Mouse (Mus musculus): Measurements from ENCODE around the gene Sin3a. TPM values are rescaled to one million over a fixed set of nuclear protein-coding genes. Genes with fewer than 3 reads are reported as not detected.

Sin3a gene
- polyA plus RNA-seq (2015; fragmentation: Nextera tagmentation; extraction: Ambion mirVana) = 29.6 and 33.2 TPM in 2 replicates

DNA sequence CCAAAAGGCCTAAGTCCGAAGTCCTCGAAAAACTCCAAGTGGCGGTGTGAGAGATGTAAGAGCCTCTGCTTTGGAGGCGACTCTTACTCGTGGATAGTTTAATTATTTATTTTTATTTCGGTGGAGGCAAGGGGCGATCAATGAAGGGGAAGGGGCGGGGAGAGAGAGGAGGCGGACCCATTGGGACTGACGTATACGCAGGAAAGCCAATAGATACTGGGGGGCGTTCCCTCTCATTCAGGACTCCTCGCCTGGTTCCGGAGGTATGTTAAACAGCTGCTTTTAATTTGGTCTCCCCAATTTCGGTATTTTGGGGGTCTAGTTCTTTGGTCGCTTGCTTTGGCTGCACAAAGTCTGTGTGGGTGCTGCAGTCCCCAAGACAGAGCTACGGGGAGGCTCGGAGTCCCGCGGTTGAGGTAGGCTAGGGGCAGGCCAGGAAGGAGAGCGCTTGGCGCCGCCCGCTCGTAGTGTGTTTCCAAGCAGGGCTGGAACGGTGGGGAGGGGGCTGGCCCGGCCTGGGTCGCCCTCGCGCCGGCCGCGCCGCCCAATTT is at the start of gene Sin3a:
Gene Sin3a, plus strand, starts transcription at position 240 of the 551 bp plus-strand sequence.
- Histone ChIP-seq H3K27ac (peak within 1 kb of the TSS; percentile 97), H3K9me3 (no peaks in the 10 kb centered on the region), H3K4me1 (replicated peaks) (peaks cover 28% of the 10 kb centered on the region), H3K36me3 (no peaks in the 10 kb centered on the region), H3K9ac (replicated peaks) (peak within 1 kb of the TSS; percentile 76), H3K4me3 (replicated peaks) (peak within 1 kb of the TSS; percentile 94), H3K27me3 (no peaks in the 10 kb centered on the region), H3K4me2 (replicated peaks) (peak within 1 kb of the TSS; percentile 78)
- WGBS = under 1% methylated on average over 34 of the region's 34 CpGs
- no peak for ATAC-seq

DNA sequence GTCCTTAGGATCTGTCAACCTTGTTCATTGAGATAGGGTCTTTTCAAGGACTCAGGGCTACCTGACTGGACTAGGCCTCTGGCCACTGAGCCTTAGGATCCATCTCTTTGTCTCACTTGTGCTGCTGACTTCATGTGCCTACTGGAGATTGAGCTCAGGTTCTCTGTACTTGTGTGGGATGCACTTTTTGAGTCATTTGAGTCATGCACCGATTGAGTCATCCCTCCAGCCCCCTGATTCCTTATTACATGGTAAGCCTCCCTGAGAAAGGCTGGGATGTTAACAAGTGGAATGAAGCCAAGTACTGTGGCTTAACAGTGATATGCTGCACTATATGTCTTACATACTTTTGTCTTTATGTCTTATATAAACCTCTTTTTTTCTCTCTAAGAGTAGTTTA is 40.1 kb upstream of the Sin3a start:
- Histone ChIP-seq H3K36me3 (peaks cover 64% of the 10 kb centered on the region), H3K27ac (no peak overlapping the region), H3K4me1 (replicated peaks) (no peaks in the 10 kb centered on the region), H3K4me3 (replicated peaks) (no peak overlapping the region), H3K9me3 (no peaks in the 10 kb centered on the region), H3K9ac (replicated peaks) (no peak overlapping the region), H3K4me2 (replicated peaks) (no peak overlapping the region), H3K27me3 (no peaks in the 10 kb centered on the region)
- WGBS = 88% methylated on average over 1 of the region's 1 CpGs
- ATAC-seq = no peak

DNA sequence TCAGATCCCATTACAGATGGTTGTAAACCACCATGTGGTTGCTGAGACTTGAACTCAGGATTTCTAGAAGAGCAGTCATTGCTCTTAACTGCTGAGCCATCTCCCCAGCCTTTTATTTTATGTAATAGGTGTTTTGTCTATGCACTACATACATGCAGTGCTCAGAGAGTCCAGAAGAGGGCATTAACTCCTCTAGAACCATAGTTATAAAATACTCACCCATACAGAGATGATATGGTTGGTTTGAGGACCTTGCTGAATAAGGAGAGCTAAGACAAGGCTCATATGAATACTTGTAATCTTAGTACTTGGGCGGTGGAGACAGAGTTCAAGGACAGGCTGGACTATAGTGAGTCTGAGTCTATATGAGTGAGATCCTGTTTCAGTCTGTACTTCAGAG is 15.6 kb upstream of the Sin3a start:
- no peak overlapping the region for H3K27ac ChIP-seq
- ATAC-seq = no peak
- 92% methylated on average over 1 of the region's 1 CpGs for WGBS
- H3K4me3 ChIP-seq (replicated peaks) = no peak overlapping the region
- no peak overlapping the region for H3K9ac ChIP-seq (replicated peaks)
- peaks cover 58% of the 10 kb centered on the region for H3K36me3 ChIP-seq
- no peaks in the 10 kb centered on the region for H3K27me3 ChIP-seq
- H3K9me3 ChIP-seq = no peaks in the 10 kb centered on the region
- H3K4me2 ChIP-seq (replicated peaks) = no peak overlapping the region
- H3K4me1 ChIP-seq (replicated peaks) = no peaks in the 10 kb centered on the region

DNA sequence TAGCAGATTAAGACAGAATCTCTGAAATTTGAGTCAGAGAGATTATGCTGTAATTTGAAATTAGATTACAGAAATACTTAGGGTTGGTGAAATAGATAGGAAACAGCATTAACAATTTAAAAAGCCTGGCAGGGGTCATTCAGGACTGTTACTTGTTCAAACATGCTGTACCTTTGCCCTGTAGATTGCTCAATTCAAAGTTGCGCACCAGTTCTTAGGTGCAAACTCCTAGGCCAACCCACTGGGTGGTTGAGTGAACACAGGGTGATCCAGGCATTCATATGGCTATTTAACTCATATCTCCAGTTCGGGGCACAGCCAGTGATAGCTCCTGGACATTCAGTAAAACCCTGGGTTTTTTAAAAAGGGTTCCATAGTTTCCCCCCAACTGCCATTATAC is 7.7 kb upstream of the Sin3a start:
- no peaks in the 10 kb centered on the region for H3K27me3 ChIP-seq
- H3K9ac ChIP-seq (replicated peaks) = no peak overlapping the region
- no peaks in the 10 kb centered on the region for H3K4me1 ChIP-seq (replicated peaks)
- H3K36me3 ChIP-seq = peaks cover 25% of the 10 kb centered on the region
- no peak for ATAC-seq
- no peak overlapping the region for H3K27ac ChIP-seq
- 94% methylated on average over 2 of the region's 2 CpGs for WGBS
- no peak overlapping the region for H3K4me2 ChIP-seq (replicated peaks)
- H3K4me3 ChIP-seq (replicated peaks) = no peak overlapping the region
- no peaks in the 10 kb centered on the region for H3K9me3 ChIP-seq

DNA sequence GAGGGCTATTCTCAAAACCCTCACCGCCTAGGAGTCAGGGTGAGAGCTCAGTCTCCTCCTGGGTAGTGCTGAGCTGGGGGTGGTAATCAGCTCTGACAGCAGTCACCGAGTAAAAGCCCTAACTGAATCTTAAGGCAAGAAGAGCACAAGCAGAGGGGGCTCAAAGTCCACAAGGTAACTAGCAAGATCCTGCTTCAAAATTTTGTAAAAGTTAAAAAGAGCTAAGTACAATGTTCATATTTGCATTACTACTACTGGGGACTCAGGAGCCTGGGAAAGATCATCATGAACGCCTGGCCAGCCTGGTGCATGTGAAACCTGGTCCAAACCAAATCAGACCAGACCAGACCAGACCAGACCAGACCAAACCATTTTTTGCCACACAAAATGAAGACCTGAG is 3.6 kb upstream of the Sin3a start:
- H3K27ac ChIP-seq = no peak overlapping the region
- no peak overlapping the region for H3K4me3 ChIP-seq (replicated peaks)
- H3K9me3 ChIP-seq = no peaks in the 10 kb centered on the region
- H3K9ac ChIP-seq (replicated peaks) = no peak overlapping the region
- H3K4me1 ChIP-seq (replicated peaks) = peaks cover 11% of the 10 kb centered on the region
- no peaks in the 10 kb centered on the region for H3K27me3 ChIP-seq
- H3K4me2 ChIP-seq (replicated peaks) = no peak overlapping the region
- no peak for ATAC-seq
- WGBS = 68% methylated on average over 3 of the region's 3 CpGs
- H3K36me3 ChIP-seq = peaks cover 2% of the 10 kb centered on the region; the same call in 1 of the 2 replicates

DNA sequence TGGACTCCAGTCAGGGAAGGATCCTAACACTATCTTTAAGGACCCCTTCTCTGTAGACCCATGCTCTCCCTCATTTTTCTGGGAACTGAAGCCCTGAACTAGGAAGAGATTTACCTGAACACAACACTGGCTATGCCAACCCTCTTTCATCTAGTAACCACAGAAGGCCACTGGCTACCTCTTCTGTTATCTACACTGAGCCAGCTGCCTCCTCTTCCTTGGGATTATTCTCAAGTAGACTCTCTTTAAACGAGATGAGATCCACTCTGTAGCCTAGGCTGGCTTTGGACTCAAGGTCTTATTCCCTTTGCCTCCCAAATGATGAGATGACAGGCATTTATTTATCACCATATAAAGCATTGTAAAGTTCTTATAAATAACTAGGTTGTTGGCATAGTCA is 1.6 kb upstream of the Sin3a start:
- Histone ChIP-seq H3K4me1 (replicated peaks) (peaks cover 27% of the 10 kb centered on the region), H3K27ac (no peak overlapping the region), H3K9me3 (no peaks in the 10 kb centered on the region), H3K9ac (replicated peaks) (no peak overlapping the region; the same call in 1 of the 2 replicates), H3K36me3 (no peaks in the 10 kb centered on the region), H3K4me2 (replicated peaks) (no peak overlapping the region), H3K27me3 (no peaks in the 10 kb centered on the region), H3K4me3 (replicated peaks) (no peak overlapping the region)
- ATAC-seq = no peak
- WGBS = 65% methylated on average over 1 of the region's 1 CpGs

DNA sequence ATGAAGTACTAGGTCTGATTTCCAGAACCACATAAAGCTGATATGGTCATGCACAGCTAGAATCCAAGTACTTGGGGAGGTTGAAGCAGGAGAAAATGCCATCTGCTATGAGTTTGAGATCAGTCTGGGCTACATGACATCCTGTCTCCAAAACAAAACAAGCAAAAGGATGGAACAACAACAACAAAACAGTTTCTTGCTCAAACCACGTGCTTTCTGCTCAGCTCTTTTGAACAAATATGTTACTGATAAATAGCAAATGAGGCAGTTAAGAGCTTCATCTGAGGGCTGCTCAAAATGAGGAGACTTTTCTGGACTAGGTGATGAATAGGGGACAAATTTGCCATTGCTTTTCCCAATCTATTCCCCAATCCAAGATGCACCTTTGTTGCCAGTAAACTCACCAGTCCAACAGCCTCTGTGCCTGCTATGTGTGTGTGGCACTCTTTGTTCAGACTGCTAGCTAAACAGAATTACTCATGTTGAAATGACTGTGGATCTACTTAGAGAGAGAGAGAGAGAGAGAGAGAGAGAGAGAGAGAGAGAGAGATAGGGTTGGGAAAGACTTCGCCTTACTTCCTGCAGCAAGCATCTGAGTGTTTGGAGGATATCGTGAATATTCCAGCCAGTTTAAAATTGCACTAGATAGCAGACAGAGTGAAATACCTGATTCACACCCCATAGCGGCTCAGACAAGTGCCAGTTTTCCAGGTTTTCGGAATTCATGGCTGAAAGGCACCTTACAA is 867 bp upstream of the Sin3a start:
- Histone ChIP-seq H3K4me1 (replicated peaks) (peaks cover 28% of the 10 kb centered on the region), H3K36me3 (no peaks in the 10 kb centered on the region), H3K9me3 (no peaks in the 10 kb centered on the region), H3K27me3 (no peaks in the 10 kb centered on the region), H3K4me2 (replicated peaks) (peak overlapping the region; percentile 78), H3K9ac (replicated peaks) (peak overlapping the region; percentile 76), H3K4me3 (replicated peaks) (peak overlapping the region; percentile 94), H3K27ac (peak overlapping the region; percentile 97; the same call in 1 of the 2 replicates)
- WGBS = 28% methylated on average over 5 of the region's 5 CpGs
- ATAC-seq = no peak

DNA sequence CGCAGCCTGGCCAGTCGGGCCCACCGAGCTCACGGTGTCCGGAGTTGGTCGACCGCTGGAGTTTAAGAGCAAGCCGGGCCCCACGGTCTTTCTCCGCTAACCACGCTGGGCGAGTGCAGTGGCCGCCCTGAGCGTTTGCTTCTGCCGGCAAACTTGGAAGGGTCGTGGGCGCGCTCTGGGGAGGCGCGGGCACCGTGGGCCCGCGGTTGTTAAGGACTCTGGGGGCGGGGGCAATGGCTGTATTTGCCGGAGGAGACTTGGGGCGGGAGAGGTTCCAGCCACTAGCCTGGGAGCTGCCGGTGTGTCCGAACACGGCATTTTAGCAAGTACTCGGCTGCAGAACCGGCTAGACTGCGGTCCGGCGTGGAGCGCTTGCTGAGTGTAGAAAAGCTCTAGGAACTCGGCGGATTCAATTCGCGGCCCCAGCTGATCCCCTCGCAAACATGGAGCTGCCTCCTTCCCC is 717 bp downstream of the Sin3a start:
- H3K36me3 ChIP-seq = no peaks in the 10 kb centered on the region
- peak overlapping the region; percentile 94 for H3K4me3 ChIP-seq (replicated peaks)
- H3K27me3 ChIP-seq = no peaks in the 10 kb centered on the region
- H3K9ac ChIP-seq (replicated peaks) = peak overlapping the region; percentile 76
- peaks cover 33% of the 10 kb centered on the region for H3K4me1 ChIP-seq (replicated peaks)
- peak overlapping the region; percentile 78 for H3K4me2 ChIP-seq (replicated peaks)
- under 1% methylated on average over 40 of the region's 40 CpGs for WGBS
- H3K27ac ChIP-seq = peak overlapping the region; percentile 97
- ATAC-seq = no peak
- no peaks in the 10 kb centered on the region for H3K9me3 ChIP-seq

DNA sequence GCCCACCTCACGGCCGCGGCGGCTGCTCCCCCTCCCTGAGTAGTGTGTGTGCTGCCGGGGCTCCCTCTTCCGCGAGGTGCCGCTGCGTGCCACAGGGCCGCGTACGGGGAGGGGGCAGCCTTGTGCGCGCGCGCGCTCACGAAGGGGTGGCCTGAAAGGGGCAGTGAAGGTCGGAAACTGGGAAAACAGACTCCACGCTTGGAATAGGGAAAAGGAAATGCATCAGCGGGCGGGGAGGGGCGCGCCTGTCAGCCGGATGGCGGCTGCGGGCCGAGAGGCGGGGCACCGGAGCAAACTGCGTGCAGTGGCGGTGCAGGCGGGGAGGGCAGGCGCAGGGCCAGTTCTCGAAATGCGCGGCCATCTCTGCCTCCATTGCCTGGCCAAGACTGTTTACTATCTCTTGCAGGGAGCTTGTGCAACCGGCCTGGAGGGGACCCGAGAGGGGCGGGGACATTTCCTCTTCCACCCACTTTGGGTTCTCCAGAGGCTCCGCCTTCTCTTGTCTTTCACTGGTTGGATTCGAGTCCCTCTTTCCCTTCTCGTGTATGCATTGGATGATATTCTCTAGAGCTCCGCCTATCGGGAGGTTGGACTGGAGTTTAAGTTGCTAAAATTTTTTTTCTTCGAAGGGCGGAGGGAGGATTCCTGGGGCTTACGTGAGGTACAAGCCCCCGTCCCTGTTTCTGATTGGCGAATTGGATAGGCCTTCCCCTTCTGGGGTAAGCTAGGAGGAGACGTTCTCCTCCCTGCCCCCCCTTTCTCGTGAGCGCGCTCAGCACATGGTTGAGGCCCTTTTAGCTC is 1.3 kb downstream of the Sin3a start:
- H3K9me3 ChIP-seq = no peaks in the 10 kb centered on the region
- peaks cover 39% of the 10 kb centered on the region for H3K4me1 ChIP-seq (replicated peaks)
- H3K9ac ChIP-seq (replicated peaks) = peak overlapping the region; percentile 76
- peak overlapping the region; percentile 94 for H3K4me3 ChIP-seq (replicated peaks)
- peak overlapping the region; percentile 97 for H3K27ac ChIP-seq
- under 1% methylated on average over 54 of the region's 54 CpGs for WGBS
- H3K4me2 ChIP-seq (replicated peaks) = peak overlapping the region; percentile 78
- H3K27me3 ChIP-seq = no peaks in the 10 kb centered on the region
- ATAC-seq = peak; percentile 71
- H3K36me3 ChIP-seq = no peaks in the 10 kb centered on the region

DNA sequence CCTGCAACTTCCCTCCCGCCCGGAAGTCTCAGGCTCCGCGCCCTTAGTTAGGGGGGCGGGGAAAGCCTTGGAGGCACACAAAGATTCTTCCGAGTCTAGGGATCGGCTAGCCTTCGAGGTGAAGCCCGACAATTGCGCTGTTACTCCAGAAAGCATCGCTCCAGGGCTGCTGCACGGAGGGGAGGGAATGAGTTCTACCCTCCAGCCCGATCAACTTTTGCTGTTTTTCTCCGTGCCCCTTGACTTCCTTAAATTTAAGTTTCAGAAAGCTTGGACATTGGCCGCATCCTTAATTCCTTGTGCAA is 1.9 kb downstream of the Sin3a start:
- under 1% methylated on average over 15 of the region's 15 CpGs for WGBS
- Histone ChIP-seq H3K4me1 (replicated peaks) (peaks cover 40% of the 10 kb centered on the region), H3K4me3 (replicated peaks) (peak overlapping the region; percentile 94), H3K36me3 (no peaks in the 10 kb centered on the region), H3K9me3 (no peaks in the 10 kb centered on the region), H3K4me2 (replicated peaks) (peak overlapping the region; percentile 78), H3K9ac (replicated peaks) (peak overlapping the region; percentile 63), H3K27me3 (no peaks in the 10 kb centered on the region), H3K27ac (peak overlapping the region; percentile 97)
- ATAC-seq = no peak

DNA sequence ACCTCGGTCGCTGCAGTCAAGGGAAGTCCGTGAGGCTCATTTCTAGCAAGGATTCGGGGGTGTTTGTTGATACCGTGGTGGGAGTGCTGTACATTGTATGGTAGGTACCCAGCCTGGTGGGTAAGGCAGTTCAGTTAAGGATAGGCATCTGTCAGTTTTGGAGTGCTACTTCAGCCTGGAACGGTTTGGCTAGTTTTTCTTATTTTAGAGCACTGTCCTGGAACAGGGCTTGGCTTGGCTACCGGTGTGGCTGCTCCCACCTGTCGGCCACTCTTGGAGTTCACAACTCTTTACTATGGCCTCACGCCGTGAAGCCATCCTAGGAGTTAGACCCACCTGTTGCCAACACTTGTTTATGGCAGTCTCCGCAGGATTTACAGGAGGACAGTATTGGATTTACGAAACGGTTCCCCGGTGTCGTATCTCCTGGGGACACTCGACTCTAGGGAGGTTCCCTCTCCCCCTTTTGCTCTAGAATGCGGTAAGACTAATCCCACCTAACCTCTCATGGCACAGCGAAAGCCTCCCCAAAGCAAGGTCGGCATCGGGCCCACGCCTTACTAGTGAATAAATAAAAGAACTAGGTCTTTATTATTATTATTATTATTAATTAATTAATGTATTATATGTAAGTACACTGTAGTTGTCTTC is 2.5 kb downstream of the Sin3a start:
- peak overlapping the region; percentile 63 for H3K9ac ChIP-seq (replicated peaks)
- WGBS = 5% methylated on average over 21 of the region's 21 CpGs
- peaks cover 40% of the 10 kb centered on the region for H3K4me1 ChIP-seq (replicated peaks)
- peak overlapping the region; percentile 78 for H3K4me2 ChIP-seq (replicated peaks)
- peak overlapping the region; percentile 94 for H3K4me3 ChIP-seq (replicated peaks)
- H3K9me3 ChIP-seq = no peaks in the 10 kb centered on the region
- no peaks in the 10 kb centered on the region for H3K27me3 ChIP-seq
- H3K36me3 ChIP-seq = no peaks in the 10 kb centered on the region
- H3K27ac ChIP-seq = peak overlapping the region; percentile 97
- ATAC-seq = no peak

Data from midbrain, embryonic 13.5 days (tissue).